ENCODE assay signal across 33 mouse cellular contexts in genomic region chr8:105975363-105975762, GRCm38 (mm10). TPM values are rescaled to one million over a fixed set of nuclear protein-coding genes. Genes with fewer than 3 reads are reported as not detected.
DNase-seq lines count a peak whose midpoint lies in the region; ATAC-seq and TF ChIP-seq lines count a peak whose summit lies in the region.
"Had no signal": no experiment of that assay in that cellular context is flagged by ENCODE, and none has a peak within 500 bp of the region (broad histone marks: within the 10 kb centered on the region; RNA-seq: fewer than 3 reads in every experiment).

No protein-coding gene starts in this region.

- no peaks in the 10 kb centered on the region for H3K9me3 ChIP-seq in intestine, postnatal 0 days (ENCODE audit: control insufficient read depth)
- H3K9me3 ChIP-seq in intestine, embryonic 15.5 days: no peaks in the 10 kb centered on the region
- H3K9me3 ChIP-seq in ES-E14 (ENCODE audit: control insufficient read depth, insufficient read depth, low read depth, low read length): no peaks in the 10 kb centered on the region
- H3K9me3 ChIP-seq in midbrain, embryonic 11.5 days (ENCODE audit: control insufficient read depth, low read length): no peaks in the 10 kb centered on the region
- H3K9me3 ChIP-seq: embryonic facial prominence, embryonic 15.5 days; forebrain, embryonic 15.5 days; heart, embryonic 12.5 days; hindbrain, embryonic 13.5 days had no signal

- no peak for ATAC-seq in intestine, postnatal 0 days
- ATAC-seq in intestine, embryonic 15.5 days: no peak
- no peak for ATAC-seq in midbrain, embryonic 11.5 days (ENCODE audit: low FRiP score)
- ATAC-seq: forebrain, embryonic 15.5 days; inflammation-experienced regulatory T-cells, adult 6 months; Patski had no signal

- peak; percentile 54 for DNase-seq in ES-E14 (ENCODE audit: low read depth, low spot score)
- DNase-seq in retina, postnatal 1 day: peak; percentile 39
- DNase-seq in midbrain, embryonic 11.5 days (ENCODE audit: low spot score, missing footprints): no peak
- no peak for DNase-seq in adrenal gland, postnatal 10 days
- DNase-seq: adrenal gland, postnatal 25 days; cerebellum, adult 11 months; cerebellum, postnatal 10 days; gastrocnemius, postnatal 10 days; heart, adult 11 months; heart, postnatal 10 days; kidney, adult 8-10 months; kidney, postnatal 10 days; left cerebral cortex, postnatal 4 days; liver; lung, postnatal 14 days; midbrain, embryonic 14.5 days; right cerebral cortex, postnatal 25 days had no signal

- no peak overlapping the region for H3K27ac ChIP-seq in intestine, postnatal 0 days (ENCODE audit: low read depth, low read length)
- no peak overlapping the region for H3K27ac ChIP-seq in intestine, embryonic 15.5 days
- no peak overlapping the region for H3K27ac ChIP-seq in ES-E14 (ENCODE audit: insufficient read depth, low read depth, low read length, poor library complexity, severe bottlenecking)
- H3K27ac ChIP-seq in bone marrow macrophage, adult 2 months (ENCODE audit: insufficient read depth, low read depth, low read length): no peak overlapping the region
- H3K27ac ChIP-seq in midbrain, embryonic 11.5 days (ENCODE audit: low read depth, low read length): no peak overlapping the region
- H3K27ac ChIP-seq: embryonic facial prominence, embryonic 15.5 days; forebrain, embryonic 15.5 days; hindbrain, embryonic 13.5 days; left cerebral cortex, adult 2 months had no signal

- no peaks in the 10 kb centered on the region for H3K4me1 ChIP-seq in intestine, postnatal 0 days (replicated peaks; ENCODE audit: control insufficient read depth, insufficient read depth, low read length)
- H3K4me1 ChIP-seq in intestine, embryonic 15.5 days (replicated peaks): no peaks in the 10 kb centered on the region
- H3K4me1 ChIP-seq in ES-E14 (ENCODE audit: control insufficient read depth in 2 of 2, insufficient read depth in 2 of 2, low read length in 2 of 2, poor library complexity in 1 of 2): peaks cover 4 to 8% of the 10 kb centered on the region in 2 experiments; a peak in 2 of 4 replicates
- H3K4me1 ChIP-seq in bone marrow macrophage, adult 2 months (ENCODE audit: control insufficient read depth, insufficient read depth, low read length): peaks cover 10% of the 10 kb centered on the region
- no peaks in the 10 kb centered on the region for H3K4me1 ChIP-seq in midbrain, embryonic 11.5 days (ENCODE audit: control insufficient read depth, insufficient read depth, low read length)
- H3K4me1 ChIP-seq: embryonic facial prominence, embryonic 15.5 days; forebrain, embryonic 15.5 days; heart, embryonic 12.5 days; hindbrain, embryonic 13.5 days had no signal

- H3K9ac ChIP-seq in intestine, postnatal 0 days (ENCODE audit: low read depth, low read length): no peak overlapping the region
- H3K9ac ChIP-seq in intestine, embryonic 15.5 days: no peak overlapping the region
- no peak overlapping the region for H3K9ac ChIP-seq in ES-E14 (ENCODE audit: insufficient read depth, low read depth, low read length, poor library complexity, severe bottlenecking)
- no peak overlapping the region for H3K9ac ChIP-seq in midbrain, embryonic 11.5 days (ENCODE audit: low read length)
- H3K9ac ChIP-seq: embryonic facial prominence, embryonic 15.5 days; forebrain, embryonic 15.5 days; heart, embryonic 12.5 days; hindbrain, embryonic 13.5 days had no signal

- TF ChIP-seq POLR2A in bone marrow macrophage, adult 2 months (IDR thresholded peaks at IDR 0.05; ENCODE audit: borderline replicate concordance, low read depth, low read length): no peak

- WGBS in intestine, postnatal 0 days: 76% methylated on average over 7 of the region's 7 CpGs
- WGBS in intestine, embryonic 15.5 days: 71% methylated on average over 7 of the region's 7 CpGs
- WGBS in midbrain, embryonic 11.5 days: 62% methylated on average over 7 of the region's 7 CpGs

- H3K36me3 ChIP-seq in intestine, postnatal 0 days (ENCODE audit: control insufficient read depth, insufficient read depth): no peaks in the 10 kb centered on the region
- no peaks in the 10 kb centered on the region for H3K36me3 ChIP-seq in intestine, embryonic 15.5 days
- H3K36me3 ChIP-seq in ES-E14 (ENCODE audit: control insufficient read depth, insufficient read depth, low read length, poor library complexity, severe bottlenecking): no peaks in the 10 kb centered on the region
- no peaks in the 10 kb centered on the region for H3K36me3 ChIP-seq in midbrain, embryonic 11.5 days (ENCODE audit: control insufficient read depth, insufficient read depth, low read length)
- H3K36me3 ChIP-seq: embryonic facial prominence, embryonic 15.5 days; forebrain, embryonic 15.5 days; heart, embryonic 12.5 days; hindbrain, embryonic 13.5 days had no signal

- H3K4me2 ChIP-seq in intestine, postnatal 0 days (replicated peaks; ENCODE audit: low read depth): no peak overlapping the region
- H3K4me2 ChIP-seq in intestine, embryonic 15.5 days (replicated peaks): no peak overlapping the region
- no peak overlapping the region for H3K4me2 ChIP-seq in midbrain, embryonic 11.5 days
- H3K4me2 ChIP-seq: embryonic facial prominence, embryonic 15.5 days; forebrain, embryonic 15.5 days; heart, embryonic 12.5 days; hindbrain, embryonic 13.5 days had no signal

- no peaks in the 10 kb centered on the region for H3K27me3 ChIP-seq in intestine, postnatal 0 days (replicated peaks; ENCODE audit: control insufficient read depth, insufficient read depth, low read length)
- no peaks in the 10 kb centered on the region for H3K27me3 ChIP-seq in intestine, embryonic 15.5 days (replicated peaks)
- H3K27me3 ChIP-seq in midbrain, embryonic 11.5 days (ENCODE audit: control insufficient read depth, insufficient read depth, low read length): no peaks in the 10 kb centered on the region
- H3K27me3 ChIP-seq: embryonic facial prominence, embryonic 15.5 days; forebrain, embryonic 15.5 days; heart, embryonic 12.5 days; hindbrain, embryonic 13.5 days; Patski had no signal

- peak; percentile 9; the same call in 1 of the 2 replicates for TF ChIP-seq CTCF in intestine, postnatal 0 days (IDR thresholded peaks at IDR 0.05; ENCODE audit: low read depth)
- 0 out of 2 replicates have a peak, but pooled peaks have one; percentile 6 for TF ChIP-seq CTCF in bone marrow macrophage, adult 2 months (IDR thresholded peaks at IDR 0.05; ENCODE audit: low read depth, low read length)

- in situ Hi-C loops in ES-E14 (cut with MboI; ENCODE audit: low sequenced_read_pairs in 2 of 2, unreplicated experiment in 2 of 2): no loop called here

- no peak overlapping the region for H3K4me3 ChIP-seq in intestine, postnatal 0 days (ENCODE audit: low read depth, low read length)
- H3K4me3 ChIP-seq in intestine, embryonic 15.5 days (replicated peaks): no peak overlapping the region
- no peak overlapping the region for H3K4me3 ChIP-seq in ES-E14 (ENCODE audit: insufficient read depth in 1 of 2, low read depth in 1 of 2, low read length in 2 of 2, poor library complexity in 1 of 2, severe bottlenecking in 1 of 2)
- no peak overlapping the region for H3K4me3 ChIP-seq in bone marrow macrophage, adult 2 months (ENCODE audit: insufficient read depth, low read length)
- H3K4me3 ChIP-seq in midbrain, embryonic 11.5 days (ENCODE audit: low read depth, low read length): no peak overlapping the region
- H3K4me3 ChIP-seq: embryonic facial prominence, embryonic 15.5 days; forebrain, embryonic 15.5 days; heart, embryonic 12.5 days; hindbrain, embryonic 13.5 days; left cerebral cortex, adult 2 months had no signal

RNA-seq across cellular contexts. Expression of gene Dpep3, which starts 3.9 kb away (rescaled TPM):
- polyA plus RNA-seq in intestine, postnatal 0 days (2015; fragmentation: Nextera tagmentation; extraction: Ambion mirVana): not detected in 2 replicates
- not detected in 2 replicates for polyA plus RNA-seq in intestine, embryonic 15.5 days (2015; fragmentation: Nextera tagmentation; extraction: Ambion mirVana)
- 1.0 and 1.5 TPM in 2 replicates for total RNA-seq in ES-E14 (2012; rRNA removed)
- polyA plus RNA-seq in bone marrow macrophage, adult 2 months (2012; ENCODE audit: insufficient read depth, insufficient read length, missing spikeins): 3.2 and 3.6 TPM in 2 replicates
- polyA plus RNA-seq in midbrain, embryonic 11.5 days (2014; fragmentation: Nextera tagmentation; extraction: Ambion mirVana): not detected in 2 replicates
- total RNA-seq in adrenal gland, postnatal 10 days (2021): not detected
- total RNA-seq: adrenal gland, postnatal 25 days; CH12.LX; gastrocnemius, postnatal 10 days; heart, postnatal 10 days; layer of hippocampus, postnatal 10 days; left cerebral cortex, adult 2 months; left cerebral cortex, postnatal 4 days; megakaryocyte, adult 5-6 weeks had no signal
- polyA plus RNA-seq: embryonic facial prominence, embryonic 15.5 days; forebrain, embryonic 15.5 days; heart, embryonic 12.5 days; hindbrain, embryonic 13.5 days; inflammation-experienced regulatory T-cells, adult 6 months; liver, embryonic 16.5 days; midbrain, embryonic 14.5 days; neural tube, embryonic 11.5 days; Patski had no signal

RNA-seq across cellular contexts. Expression of gene Slc12a4, which starts 9.5 kb away (rescaled TPM):
- 6.8 and 8.0 TPM in 2 replicates for polyA plus RNA-seq in intestine, postnatal 0 days (2015; fragmentation: Nextera tagmentation; extraction: Ambion mirVana)
- polyA plus RNA-seq in intestine, embryonic 15.5 days (2015; fragmentation: Nextera tagmentation; extraction: Ambion mirVana): 23.9 and 24.0 TPM in 2 replicates
- 70.1 and 133 TPM in 2 replicates for total RNA-seq in ES-E14 (2012; rRNA removed)
- polyA plus RNA-seq in bone marrow macrophage, adult 2 months (2012; ENCODE audit: insufficient read depth, insufficient read length, missing spikeins): 19.6 and 27.5 TPM in 2 replicates
- 7.2 and 7.8 TPM in 2 replicates for polyA plus RNA-seq in midbrain, embryonic 11.5 days (2014; fragmentation: Nextera tagmentation; extraction: Ambion mirVana)
- total RNA-seq in adrenal gland, postnatal 10 days (2021): 10 to 100 TPM; 30.5 to 33.7 TPM

RNA-seq across cellular contexts. Expression of gene Dus2, which starts 15.8 kb away (rescaled TPM):
- 7.6 and 8.3 TPM in 2 replicates for polyA plus RNA-seq in intestine, postnatal 0 days (2015; fragmentation: Nextera tagmentation; extraction: Ambion mirVana)
- polyA plus RNA-seq in intestine, embryonic 15.5 days (2015; fragmentation: Nextera tagmentation; extraction: Ambion mirVana): 16.2 and 17.5 TPM in 2 replicates
- total RNA-seq in ES-E14 (2012; rRNA removed): 16.8 and 17.4 TPM in 2 replicates
- polyA plus RNA-seq in bone marrow macrophage, adult 2 months (2012; ENCODE audit: insufficient read depth, insufficient read length, missing spikeins): 6.1 and 8.3 TPM in 2 replicates
- polyA plus RNA-seq in midbrain, embryonic 11.5 days (2014; fragmentation: Nextera tagmentation; extraction: Ambion mirVana): 14.4 and 16.4 TPM in 2 replicates
- total RNA-seq in adrenal gland, postnatal 10 days (2021): 10 to 100 TPM; 13.5 to 15.2 TPM

RNA-seq across cellular contexts. Expression of gene Dpep2nb, which starts 30.4 kb away (rescaled TPM):
- not detected in 2 replicates for polyA plus RNA-seq in intestine, postnatal 0 days (2015; fragmentation: Nextera tagmentation; extraction: Ambion mirVana)
- polyA plus RNA-seq in intestine, embryonic 15.5 days (2015; fragmentation: Nextera tagmentation; extraction: Ambion mirVana): not detected in 2 replicates
- total RNA-seq in ES-E14 (2012; rRNA removed): not detected in 2 replicates
- polyA plus RNA-seq in bone marrow macrophage, adult 2 months (2012; ENCODE audit: insufficient read depth, insufficient read length, missing spikeins): not detected in 2 replicates
- 0.28 TPM in 1 of 2 replicates, not detected in the other for polyA plus RNA-seq in midbrain, embryonic 11.5 days (2014; fragmentation: Nextera tagmentation; extraction: Ambion mirVana)
- not detected for total RNA-seq in adrenal gland, postnatal 10 days (2021)
- total RNA-seq: adrenal gland, postnatal 25 days; CH12.LX; gastrocnemius, postnatal 10 days; heart, postnatal 10 days; layer of hippocampus, postnatal 10 days; left cerebral cortex, adult 2 months; left cerebral cortex, postnatal 4 days had no signal
- polyA plus RNA-seq: embryonic facial prominence, embryonic 15.5 days; forebrain, embryonic 15.5 days; heart, embryonic 12.5 days; hindbrain, embryonic 13.5 days; inflammation-experienced regulatory T-cells, adult 6 months; liver, embryonic 16.5 days; midbrain, embryonic 14.5 days; neural tube, embryonic 11.5 days; spleen, adult 2 months had no signal

RNA-seq across cellular contexts. Expression of gene Lcat, which starts 32.2 kb away (rescaled TPM):
- 0.20 and 0.37 TPM in 2 replicates for polyA plus RNA-seq in intestine, postnatal 0 days (2015; fragmentation: Nextera tagmentation; extraction: Ambion mirVana)
- 2.1 and 2.3 TPM in 2 replicates for polyA plus RNA-seq in intestine, embryonic 15.5 days (2015; fragmentation: Nextera tagmentation; extraction: Ambion mirVana)
- total RNA-seq in ES-E14 (2012; rRNA removed): 2.4 and 3.6 TPM in 2 replicates
- polyA plus RNA-seq in bone marrow macrophage, adult 2 months (2012; ENCODE audit: insufficient read depth, insufficient read length, missing spikeins): 0.55 and 0.60 TPM in 2 replicates
- polyA plus RNA-seq in midbrain, embryonic 11.5 days (2014; fragmentation: Nextera tagmentation; extraction: Ambion mirVana): 0.23 and 0.28 TPM in 2 replicates
- 10 to 100 TPM; 39.2 to 89.9 TPM for total RNA-seq in adrenal gland, postnatal 10 days (2021)
- total RNA-seq: megakaryocyte, adult 5-6 weeks had no signal

Comparison
In these comparisons a context has a peak if more than half of its experiments do, and no peak if none do; other contexts are left out.
1. DNase-seq: peak in ES-E14 (single experiment) and retina, postnatal 1 day (single experiment); none in midbrain, embryonic 11.5 days (single experiment) and adrenal gland, postnatal 10 days (single experiment).